Mouse (Mus musculus): ENCODE results near the gene 4933434E20Rik. TPM values are rescaled to one million over a fixed set of nuclear protein-coding genes. Genes with fewer than 3 reads are reported as not detected.

4933434E20Rik gene
- total RNA-seq, 1 experiment from 2014 or later: 34.0 TPM

Other genes starting within 250 kb of the 4933434E20Rik start
- 0.05 TPM in 1 of 2 replicates, not detected in the other for gene She, start 220.3 kb upstream of the 4933434E20Rik start, total RNA-seq (2017)
- gene Il6ra, start 138.4 kb upstream of the 4933434E20Rik start, total RNA-seq (2017): 10.4 and 11.6 TPM in 2 replicates
- 14.8 and 16.5 TPM in 2 replicates for gene Atp8b2, start 88.1 kb upstream of the 4933434E20Rik start, total RNA-seq (2017)
- gene Hax1, start 52.9 kb upstream of the 4933434E20Rik start, total RNA-seq (2017): 73.2 and 87.5 TPM in 2 replicates
- 180 and 186 TPM in 2 replicates for gene Ubap2l, start 992 bp downstream of the 4933434E20Rik start, total RNA-seq (2017)
- 718 and 782 TPM in 2 replicates for gene Tpm3, start 21.0 kb downstream of the 4933434E20Rik start, total RNA-seq (2017)
- gene Nup210l, start 52.5 kb downstream of the 4933434E20Rik start, total RNA-seq (2017): 0.27 and 0.39 TPM in 2 replicates
- gene Rps27, start 162.0 kb downstream of the 4933434E20Rik start, total RNA-seq (2017): 4,490 and 5,667 TPM in 2 replicates
- gene Rab13, start 162.1 kb downstream of the 4933434E20Rik start, total RNA-seq (2017): 0.23 and 1.4 TPM in 2 replicates
- gene Jtb, start 180.0 kb downstream of the 4933434E20Rik start, total RNA-seq (2017): 51.4 and 52.9 TPM in 2 replicates
- not detected in 2 replicates for gene Creb3l4, start 191.9 kb downstream of the 4933434E20Rik start, total RNA-seq (2017)
- 35.0 and 42.1 TPM in 2 replicates for gene Slc39a1, start 196.5 kb downstream of the 4933434E20Rik start, total RNA-seq (2017)
- gene Crtc2, start 202.5 kb downstream of the 4933434E20Rik start, total RNA-seq (2017): 13.4 and 16.5 TPM in 2 replicates
- gene Dennd4b, start 213.5 kb downstream of the 4933434E20Rik start, total RNA-seq (2017): 9.7 and 14.9 TPM in 2 replicates
- 34.4 and 39.8 TPM in 2 replicates for gene Gatad2b, start 241.5 kb downstream of the 4933434E20Rik start, total RNA-seq (2017)